Mouse (Mus musculus) lung, embryonic 16.5 days (tissue): ENCODE measurements around the gene Sash1. TPM values are rescaled to one million over a fixed set of nuclear protein-coding genes. Genes with fewer than 3 reads are reported as not detected.

ENCODE experiments used
- ATAC-seq: fragments of 200-750 bp; cut with Nextera tagmentation; 2 replicates; pipeline ENCODE4 v1.8.0; 2017; ENCODE audit warnings: low read depth, mild to moderate bottlenecking, moderate library complexity
- H3K27ac ChIP-seq: fragments of 300-500 bp; sonication (generic); 2 replicates; pipeline ENCODE4 v1.5.1; 2014; ENCODE audit warnings: mild to moderate bottlenecking, control low read depth, low read length
- H3K27me3 ChIP-seq: fragments of 300-500 bp; sonication (generic); 2 replicates; pipeline ENCODE4 v1.6.1; 2014; ENCODE audit warnings: low read depth, low read length, mixed read lengths; ENCODE audit not compliant: control insufficient read depth, insufficient read depth
- H3K36me3 ChIP-seq: fragments of 300-500 bp; sonication (generic); 2 replicates; pipeline ENCODE4 v1.6.1; 2014; ENCODE audit warnings: low read length; ENCODE audit not compliant: control insufficient read depth, insufficient read depth
- H3K4me1 ChIP-seq: fragments of 300-500 bp; sonication (generic); replicated peaks from 2 replicates; pipeline ENCODE4 v1.6.1; 2014; ENCODE audit warnings: low read length, mixed read lengths; ENCODE audit not compliant: control insufficient read depth, insufficient read depth
- H3K4me2 ChIP-seq: fragments of 300-500 bp; sonication (generic); 2 replicates; pipeline ENCODE4 v1.6.1; 2014; ENCODE audit warnings: low read depth, low read length, control low read depth
- H3K4me3 ChIP-seq: fragments of 300-500 bp; sonication (generic); 2 replicates; pipeline ENCODE4 v1.5.1; 2014; ENCODE audit warnings: mild to moderate bottlenecking, low read length, control low read depth
- H3K9ac ChIP-seq: fragments of 300-500 bp; sonication (generic); 2 replicates; pipeline ENCODE4 v1.6.1; 2014; ENCODE audit warnings: low read length, control low read depth
- H3K9me3 ChIP-seq: fragments of 300-500 bp; sonication (generic); 2 replicates; pipeline ENCODE4 v1.6.1; 2016; ENCODE audit warnings: low read length; ENCODE audit not compliant: control insufficient read depth
- WGBS: fragments of 180-500 bp; shearing (Covaris S2); extraction: QIAGEN DNeasy Blood & Tissue Kit; methylation state at CpG from one replicate; pipeline ENCODE4 v1.1.7; 2014; 5-methylcytosine and 5-hydroxymethylcytosine counted together
- polyA plus RNA-seq: library from polyadenylated mRNA; unstranded; fragments of >200 nt; fragmentation: Nextera tagmentation; extraction: Ambion mirVana; gene quantifications from 2 replicates; pipeline ENCODE4 v1.2.1, GENCODE M21; 2015

Gene Sash1
- polyA plus RNA-seq, 1 experiment from 2014 or later = 4.1 TPM

DNA sequence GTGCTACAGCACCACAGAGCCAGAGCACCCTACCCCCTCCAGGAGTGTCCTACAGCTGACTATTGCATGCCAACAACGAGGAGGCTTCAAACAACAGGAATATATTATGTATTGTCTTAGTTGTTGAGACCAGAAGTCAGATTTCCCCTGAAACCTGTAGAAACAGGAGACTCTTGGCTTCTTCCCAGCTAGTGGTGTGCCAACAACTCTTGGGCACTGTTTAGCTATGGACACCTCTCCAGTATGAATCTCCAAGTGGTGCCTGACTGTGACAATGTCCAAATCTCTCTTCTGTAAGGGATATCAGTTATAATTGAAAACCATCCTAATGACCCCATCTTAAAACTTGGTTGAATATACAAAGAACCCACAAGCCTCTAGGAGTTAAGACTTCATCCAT, 13.9 kb downstream of the Sash1 start:
- H3K27me3 ChIP-seq = no peaks in the 10 kb centered on the region
- no peak overlapping the region for H3K4me2 ChIP-seq
- 58% methylated on average over 1 of the region's 1 CpGs for WGBS

DNA sequence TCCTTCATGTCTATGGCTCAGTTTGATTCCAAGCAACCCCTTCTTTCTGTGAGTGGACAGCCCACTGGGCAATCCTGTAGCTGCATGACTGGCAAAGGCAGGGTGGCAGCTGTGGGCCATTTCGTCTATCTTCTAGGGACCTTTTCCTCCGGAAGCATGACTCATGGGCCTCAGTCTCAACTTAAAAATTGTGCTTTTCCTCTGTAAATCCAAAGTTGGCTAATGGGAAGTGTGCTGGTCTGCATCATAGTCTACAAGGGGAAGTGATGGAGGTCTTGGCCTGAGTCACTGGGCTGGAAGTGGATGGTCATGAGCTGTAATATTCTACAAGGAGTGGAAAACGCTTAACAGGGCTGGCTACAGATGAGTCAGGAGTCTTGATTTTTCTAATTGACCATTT, 15.5 kb downstream of the Sash1 start:
- Histone ChIP-seq H3K9me3 (no peaks in the 10 kb centered on the region), H3K36me3 (no peaks in the 10 kb centered on the region), H3K27me3 (no peaks in the 10 kb centered on the region), H3K27ac (no peak overlapping the region), H3K4me1 (peaks cover 9% of the 10 kb centered on the region), H3K9ac (no peak overlapping the region), H3K4me3 (no peak overlapping the region), H3K4me2 (no peak overlapping the region)
- WGBS = 80% methylated on average over 3 of the region's 3 CpGs
- ATAC-seq = no peak

More for the DNA sequence above, 13.9 kb downstream of the Sash1 start:
- no peaks in the 10 kb centered on the region for H3K36me3 ChIP-seq
- ATAC-seq = no peak
- H3K9me3 ChIP-seq = no peaks in the 10 kb centered on the region
- no peak overlapping the region for H3K27ac ChIP-seq
- H3K4me1 ChIP-seq = peaks cover 9% of the 10 kb centered on the region
- no peak overlapping the region for H3K4me3 ChIP-seq
- no peak overlapping the region for H3K9ac ChIP-seq

GRCm38 (mm10) chr10:8866062-8866642, 19.7 kb downstream of the Sash1 start:
- H3K36me3 ChIP-seq = no peaks in the 10 kb centered on the region
- no peaks in the 10 kb centered on the region for H3K4me1 ChIP-seq
- WGBS = 68% methylated on average over 4 of the region's 4 CpGs
- H3K27me3 ChIP-seq = no peaks in the 10 kb centered on the region
- H3K4me3 ChIP-seq = no peak overlapping the region
- H3K4me2 ChIP-seq = no peak overlapping the region
- ATAC-seq = peak; percentile 83
- H3K9ac ChIP-seq = no peak overlapping the region
- peak overlapping the region; percentile 76 for H3K27ac ChIP-seq
- H3K9me3 ChIP-seq = no peaks in the 10 kb centered on the region

DNA sequence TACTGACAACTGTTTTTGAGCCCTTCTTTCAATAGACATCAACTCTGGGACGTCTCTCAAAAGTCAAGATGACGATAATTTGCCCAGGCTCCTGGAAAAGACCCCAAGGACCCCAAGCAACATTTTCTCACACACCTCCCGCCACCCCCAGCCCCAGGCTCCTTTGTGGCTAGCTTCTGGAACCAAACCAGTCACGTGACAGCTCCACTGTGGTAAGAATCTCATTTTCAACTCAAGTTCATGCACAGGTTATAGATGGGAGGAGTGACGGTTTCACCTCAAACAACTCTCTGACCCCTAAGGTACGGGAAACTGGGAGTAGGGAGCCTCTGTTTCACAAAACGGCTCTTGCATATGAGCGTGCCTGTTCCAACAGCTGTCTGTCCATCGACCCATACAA, 25.2 kb downstream of the Sash1 start:
- no peak for ATAC-seq
- no peak overlapping the region for H3K27ac ChIP-seq
- H3K27me3 ChIP-seq = no peaks in the 10 kb centered on the region
- no peaks in the 10 kb centered on the region for H3K36me3 ChIP-seq
- H3K4me2 ChIP-seq = no peak overlapping the region
- 67% methylated on average over 9 of the region's 9 CpGs for whole genome bisulfite sequencing
- H3K4me1 ChIP-seq = no peaks in the 10 kb centered on the region
- no peak overlapping the region for H3K4me3 ChIP-seq
- H3K9me3 ChIP-seq = no peaks in the 10 kb centered on the region
- no peak overlapping the region for H3K9ac ChIP-seq

DNA sequence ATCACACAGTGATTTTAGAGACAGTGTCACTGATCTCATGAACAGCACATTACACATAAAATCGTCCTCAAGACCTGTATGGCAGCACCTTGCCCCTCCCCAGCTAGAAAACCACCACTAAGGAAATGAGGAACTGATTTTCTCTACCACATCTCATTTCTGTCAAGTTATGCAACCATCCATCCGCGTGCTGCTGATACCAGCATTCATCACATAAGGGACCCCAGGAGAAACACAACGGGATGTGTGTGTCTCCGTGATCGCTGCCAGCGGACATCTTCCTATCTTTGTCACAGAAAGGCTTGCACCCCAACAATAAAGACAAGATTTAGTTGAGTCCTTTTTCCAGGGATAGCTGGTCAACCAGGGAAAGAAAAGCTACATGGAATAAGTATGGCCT, 27.2 kb downstream of the Sash1 start:
- 89% methylated on average over 7 of the region's 7 CpGs for WGBS
- no peak for ATAC-seq
- H3K4me1 ChIP-seq = no peaks in the 10 kb centered on the region
- no peaks in the 10 kb centered on the region for H3K36me3 ChIP-seq
- H3K27ac ChIP-seq = no peak overlapping the region
- no peaks in the 10 kb centered on the region for H3K9me3 ChIP-seq
- H3K9ac ChIP-seq = no peak overlapping the region
- H3K4me3 ChIP-seq = no peak overlapping the region
- no peak overlapping the region for H3K4me2 ChIP-seq
- no peaks in the 10 kb centered on the region for H3K27me3 ChIP-seq

- Histone ChIP-seq H3K4me1 (no peaks in the 10 kb centered on the region), H3K27me3 (no peaks in the 10 kb centered on the region), H3K27ac (no peak overlapping the region), H3K4me2 (no peak overlapping the region), H3K9ac (no peak overlapping the region), H3K36me3 (no peaks in the 10 kb centered on the region), H3K9me3 (no peaks in the 10 kb centered on the region), H3K4me3 (no peak overlapping the region)
- 78% methylated on average over 2 of the region's 2 CpGs for WGBS
- no peak for ATAC-seq
Observed at GRCm38 (mm10) chr10:8856942-8857341, 28.9 kb downstream of the Sash1 start.

GRCm38 (mm10) chr10:8853326-8853725, 32.5 kb downstream of the Sash1 start:
- Histone ChIP-seq H3K9me3 (no peaks in the 10 kb centered on the region), H3K4me2 (no peak overlapping the region), H3K27ac (no peak overlapping the region), H3K4me1 (no peaks in the 10 kb centered on the region), H3K27me3 (no peaks in the 10 kb centered on the region), H3K4me3 (no peak overlapping the region), H3K9ac (no peak overlapping the region), H3K36me3 (peaks cover 7% of the 10 kb centered on the region; the same call in 1 of the 2 replicates)
- ATAC-seq = no peak
- WGBS = 59% methylated on average over 7 of the region's 7 CpGs

- WGBS = 77% methylated on average over 10 of the region's 10 CpGs
- Histone ChIP-seq H3K4me2 (no peak overlapping the region), H3K9ac (no peak overlapping the region), H3K4me1 (no peaks in the 10 kb centered on the region), H3K27me3 (no peaks in the 10 kb centered on the region), H3K27ac (no peak overlapping the region), H3K36me3 (peaks cover 7% of the 10 kb centered on the region; the same call in 1 of the 2 replicates), H3K4me3 (no peak overlapping the region), H3K9me3 (no peaks in the 10 kb centered on the region)
- ATAC-seq = no peak
Observed at GRCm38 (mm10) chr10:8851625-8852024, 34.2 kb downstream of the Sash1 start.

DNA sequence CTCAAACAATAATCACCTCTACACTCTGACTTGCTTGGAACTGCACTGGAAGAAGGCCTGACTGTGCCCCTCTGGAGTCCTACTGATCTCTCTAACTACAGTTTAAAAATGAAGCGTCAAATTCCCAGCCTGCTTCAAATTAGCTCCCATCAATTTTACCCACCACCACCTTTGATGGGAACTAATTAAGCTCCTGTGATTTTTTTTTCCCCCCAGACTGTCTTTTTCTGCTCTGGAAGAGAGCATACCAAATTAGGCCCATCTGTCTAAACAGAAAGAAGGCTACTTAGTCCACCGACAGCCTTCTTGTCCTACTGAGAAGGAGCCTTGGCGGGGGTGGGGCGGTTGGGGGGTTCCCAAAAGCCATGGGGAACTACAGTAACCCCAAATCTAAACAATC, 37.9 kb downstream of the Sash1 start:
- 77% methylated on average over 4 of the region's 4 CpGs for WGBS
- Histone ChIP-seq H3K9ac (no peak overlapping the region), H3K9me3 (no peaks in the 10 kb centered on the region), H3K27me3 (no peaks in the 10 kb centered on the region), H3K4me2 (no peak overlapping the region), H3K4me3 (no peak overlapping the region), H3K4me1 (peaks cover 15% of the 10 kb centered on the region), H3K36me3 (peaks cover 7% of the 10 kb centered on the region; the same call in 1 of the 2 replicates), H3K27ac (no peak overlapping the region)
- no peak for ATAC-seq

- 84% methylated on average over 10 of the region's 10 CpGs for WGBS
- ATAC-seq = no peak
- Histone ChIP-seq H3K27ac (peak overlapping the region; percentile 77), H3K9me3 (no peaks in the 10 kb centered on the region), H3K9ac (no peak overlapping the region), H3K36me3 (peaks cover 7% of the 10 kb centered on the region; the same call in 1 of the 2 replicates), H3K4me1 (peaks cover 15% of the 10 kb centered on the region), H3K4me3 (no peak overlapping the region), H3K27me3 (no peaks in the 10 kb centered on the region), H3K4me2 (no peak overlapping the region)
Observed at GRCm38 (mm10) chr10:8846258-8846657, 39.6 kb downstream of the Sash1 start.
